Mouse (Mus musculus): ENCODE data around the gene Fads6. TPM values are rescaled to one million over a fixed set of nuclear protein-coding genes. Genes with fewer than 3 reads are reported as not detected.

Fads6 gene
- total and polyA plus RNA-seq, 3 experiments: 3.3 to 6.6 TPM; not detected in 1

DNA sequence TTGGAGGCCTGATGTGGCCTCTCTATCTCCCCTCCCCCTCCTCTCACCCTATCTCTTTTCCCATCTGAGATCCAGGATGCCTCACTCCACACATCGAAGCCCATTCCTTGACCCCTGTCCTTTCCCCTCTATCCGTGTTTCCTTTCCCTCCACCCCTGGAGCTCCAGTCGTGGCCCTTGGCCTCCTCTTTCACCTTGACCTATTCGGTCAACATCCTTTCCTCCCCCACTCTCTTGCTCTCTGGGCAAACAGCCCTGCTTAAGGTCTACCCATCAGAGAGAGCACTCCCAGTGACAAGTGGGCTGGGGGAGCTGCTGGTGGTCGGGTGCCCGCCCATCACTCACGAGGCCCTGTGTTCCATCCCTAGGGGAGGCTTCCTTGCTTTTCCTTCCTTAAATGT is 23.7 kb downstream of the Fads6 start:
- Histone ChIP-seq H3K9ac (ENCODE audit: control insufficient read depth, low read depth, low read length, poor library complexity, severe bottlenecking) (no peak overlapping the region), H3K36me3 (ENCODE audit: control insufficient read depth in 1 of 2, insufficient read depth in 2 of 2, low read length in 2 of 2) (peaks cover 0 to 16% of the 10 kb centered on the region in 2 experiments; a peak in 3 of 4 replicates), H3K27ac (ENCODE audit: control insufficient read depth, low read depth, low read length) (no peak overlapping the region), H3K27me3 (ENCODE audit: control insufficient read depth in 1 of 2, insufficient read depth in 2 of 2, low read length in 2 of 2) (no peaks in the 10 kb centered on the region), H3K9me3 (replicated peaks; ENCODE audit: insufficient read depth, low read length) (no peaks in the 10 kb centered on the region), H3K4me3 (ENCODE audit: control insufficient read depth in 1 of 2, insufficient read depth in 1 of 2, low read depth in 2 of 2, low read length in 2 of 2) (no peak overlapping the region), H3K79me2 (ENCODE audit: control insufficient read depth, insufficient read depth, low read length, poor library complexity) (peaks cover 6% of the 10 kb centered on the region; the same call in 1 of the 2 replicates), H3K4me1 (ENCODE audit: control insufficient read depth in 1 of 2, insufficient read depth in 2 of 2, low read length in 2 of 2) (peaks cover 7 to 20% of the 10 kb centered on the region in 2 experiments)
- TF ChIP-seq MEF2A (IDR thresholded peaks at IDR 0.05; ENCODE audit: extremely low read depth, insufficient replicate concordance, low read depth, low read length, poor library complexity, severe bottlenecking) (no peak), MYC (IDR thresholded peaks at IDR 0.05; ENCODE audit: low read depth, low read length) (no peak), UBTF (IDR thresholded peaks at IDR 0.05; ENCODE audit: borderline replicate concordance, insufficient read depth, low read depth, low read length) (no peak), KAT2A (conservative IDR thresholded peaks at IDR 0.05; ENCODE audit: low read depth, low read length) (no peak), SIN3A (IDR thresholded peaks at IDR 0.05; ENCODE audit: low read length) (no peak), MYB (IDR thresholded peaks at IDR 0.05; ENCODE audit: low read depth, low read length) (no peak), CHD1 (IDR thresholded peaks at IDR 0.05; ENCODE audit: low read depth, low read length) (no peak), RAD21 (IDR thresholded peaks at IDR 0.05; ENCODE audit: low read depth, low read length) (no peak), TCF12 (IDR thresholded peaks at IDR 0.05; ENCODE audit: low read depth, low read length) (no peak), NRF1 (IDR thresholded peaks at IDR 0.05; ENCODE audit: insufficient read depth, low read depth, low read length, poor library complexity, severe bottlenecking) (no peak), ELF1 (IDR thresholded peaks at IDR 0.05; ENCODE audit: low read depth, low read length) (no peak), TBP (IDR thresholded peaks at IDR 0.05; ENCODE audit: low read depth, low read length) (no peak)
- no peak for DNase-seq (ENCODE audit: low read depth, low spot score)

DNA sequence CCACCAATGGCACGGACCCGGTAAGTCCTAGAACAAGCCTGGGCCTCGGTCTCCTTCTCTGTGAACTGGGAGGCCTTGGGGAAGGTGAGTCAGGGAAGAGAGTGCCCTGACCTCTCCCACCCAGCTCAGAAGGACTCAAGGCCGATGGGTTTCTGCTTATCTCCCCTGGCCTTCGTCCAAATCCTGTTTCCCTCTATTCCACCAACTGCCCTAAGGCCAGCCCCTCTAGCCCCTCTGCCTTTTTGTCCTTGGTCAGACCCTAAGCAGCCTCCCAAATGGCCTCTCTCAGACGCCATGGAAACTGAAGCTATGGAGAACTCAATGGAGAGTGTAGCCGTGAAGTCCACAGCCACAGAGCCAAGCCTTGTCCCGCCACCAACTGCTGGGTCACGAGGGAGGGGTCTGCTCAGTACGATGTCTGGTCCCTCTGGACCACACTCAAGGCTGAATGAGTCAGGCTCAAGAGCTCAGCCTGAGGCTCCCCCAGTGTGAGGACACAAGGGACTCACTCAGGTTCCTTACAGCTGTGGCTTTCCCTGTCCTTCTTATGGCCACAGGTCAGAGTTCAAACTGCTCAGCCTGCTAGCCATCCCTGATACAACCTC is 24.5 kb downstream of the Fads6 start:
- H3K79me2 ChIP-seq (ENCODE audit: control insufficient read depth, insufficient read depth, low read length, poor library complexity): peaks cover 6% of the 10 kb centered on the region; the same call in 1 of the 2 replicates
- no peaks in the 10 kb centered on the region for H3K27me3 ChIP-seq (ENCODE audit: control insufficient read depth in 1 of 2, insufficient read depth in 2 of 2, low read length in 2 of 2)
- no peak for TF ChIP-seq CHD2 (IDR thresholded peaks at IDR 0.05; ENCODE audit: low read length)
- no peak overlapping the region for H3K9ac ChIP-seq (ENCODE audit: control insufficient read depth, low read depth, low read length, poor library complexity, severe bottlenecking)
- no peak overlapping the region for H3K4me3 ChIP-seq (ENCODE audit: control insufficient read depth in 1 of 2, insufficient read depth in 1 of 2, low read depth in 2 of 2, low read length in 2 of 2)
- H3K36me3 ChIP-seq (ENCODE audit: control insufficient read depth in 1 of 2, insufficient read depth in 2 of 2, low read length in 2 of 2): peaks cover 0 to 11% of the 10 kb centered on the region in 2 experiments; a peak in 3 of 4 replicates
- no peaks in the 10 kb centered on the region for H3K9me3 ChIP-seq (replicated peaks; ENCODE audit: insufficient read depth, low read length)
- DNase-seq (ENCODE audit: low read depth, low spot score): no peak
- H3K4me1 ChIP-seq (ENCODE audit: control insufficient read depth in 1 of 2, insufficient read depth in 2 of 2, low read length in 2 of 2): peaks cover 5 to 15% of the 10 kb centered on the region in 2 experiments
- no peak overlapping the region for H3K27ac ChIP-seq (ENCODE audit: control insufficient read depth, low read depth, low read length)

GRCm38 (mm10) chr11:115271481-115271880 is 26.0 kb downstream of the Fads6 start:
- peaks cover 0 to 11% of the 10 kb centered on the region in 2 experiments; a peak in 3 of 4 replicates for H3K36me3 ChIP-seq (ENCODE audit: control insufficient read depth in 1 of 2, insufficient read depth in 2 of 2, low read length in 2 of 2)
- H3K4me1 ChIP-seq (ENCODE audit: control insufficient read depth in 1 of 2, insufficient read depth in 2 of 2, low read length in 2 of 2): peaks cover 5 to 15% of the 10 kb centered on the region in 2 experiments
- H3K4me3 ChIP-seq (ENCODE audit: control insufficient read depth in 1 of 2, insufficient read depth in 1 of 2, low read depth in 2 of 2, low read length in 2 of 2): no peak overlapping the region
- peaks cover 1% of the 10 kb centered on the region; the same call in 1 of the 2 replicates for H3K79me2 ChIP-seq (ENCODE audit: control insufficient read depth, insufficient read depth, low read length, poor library complexity)
- H3K9me3 ChIP-seq (replicated peaks; ENCODE audit: insufficient read depth, low read length): no peaks in the 10 kb centered on the region
- H3K27ac ChIP-seq (ENCODE audit: control insufficient read depth, low read depth, low read length): no peak overlapping the region
- H3K27me3 ChIP-seq (ENCODE audit: control insufficient read depth in 1 of 2, insufficient read depth in 2 of 2, low read length in 2 of 2): no peaks in the 10 kb centered on the region
- H3K9ac ChIP-seq (ENCODE audit: control insufficient read depth, low read depth, low read length, poor library complexity, severe bottlenecking): no peak overlapping the region
- TF ChIP-seq BHLHE40 (IDR thresholded peaks at IDR 0.05; ENCODE audit: borderline replicate concordance, low read depth, low read length) (no peak), ZC3H11A (IDR thresholded peaks at IDR 0.05; ENCODE audit: low read depth, low read length) (no peak), KAT2A (conservative IDR thresholded peaks at IDR 0.05; ENCODE audit: low read depth, low read length) (no peak)
- DNase-seq (ENCODE audit: low read depth, low spot score): no peak
